Mouse (Mus musculus): ENCODE data around the gene Smarcd1.
"Not testable (repeated sequence)": the region's sequence is repeated elsewhere in the genome, so short reads cannot be mapped to it uniquely, and the experiment has no call there.

Smarcd1 gene

DNA sequence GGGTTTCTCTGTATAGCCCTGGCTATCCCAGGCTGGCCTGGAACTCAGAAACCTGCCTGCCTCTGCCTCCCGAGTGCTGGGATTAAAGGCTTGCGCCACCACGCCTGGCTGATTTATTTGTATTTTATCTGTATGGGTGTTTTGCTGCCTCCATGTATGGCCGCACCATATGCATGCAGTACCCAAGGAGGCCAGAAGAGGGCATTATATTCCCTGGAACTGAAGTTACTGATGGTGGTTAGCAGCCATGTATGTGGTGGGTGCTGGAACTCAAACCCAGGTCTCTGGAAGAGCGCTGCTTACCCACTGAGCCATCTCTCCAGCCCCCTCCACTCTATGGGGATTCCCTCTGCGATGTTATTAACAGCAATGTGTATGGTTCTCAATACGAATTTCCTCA, 19.0 kb upstream of the Smarcd1 start:
- no peak for DNase-seq (ENCODE audit: low read depth, low spot score)

DNA sequence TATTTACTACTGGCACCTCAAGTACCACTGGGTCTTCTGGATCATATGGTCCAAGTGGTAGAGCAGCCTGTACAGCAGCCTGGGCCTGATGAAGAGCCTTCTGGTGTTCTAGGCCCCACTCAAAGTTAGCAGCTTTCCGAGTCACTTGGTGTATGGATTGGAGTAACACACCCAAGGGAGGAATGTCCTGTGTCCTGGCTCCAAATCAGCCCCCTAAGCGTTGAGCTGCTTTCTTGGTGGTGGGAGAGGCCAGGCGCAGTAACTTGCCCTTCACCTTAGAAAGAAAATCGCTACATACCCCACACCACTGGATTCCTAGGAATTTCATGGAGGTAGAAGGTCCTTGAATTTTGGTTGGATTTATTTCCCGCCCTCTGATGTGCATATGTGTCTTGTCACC, 17.8 kb upstream of the Smarcd1 start:
- no peak for DNase-seq (ENCODE audit: low read depth, low spot score)

DNA sequence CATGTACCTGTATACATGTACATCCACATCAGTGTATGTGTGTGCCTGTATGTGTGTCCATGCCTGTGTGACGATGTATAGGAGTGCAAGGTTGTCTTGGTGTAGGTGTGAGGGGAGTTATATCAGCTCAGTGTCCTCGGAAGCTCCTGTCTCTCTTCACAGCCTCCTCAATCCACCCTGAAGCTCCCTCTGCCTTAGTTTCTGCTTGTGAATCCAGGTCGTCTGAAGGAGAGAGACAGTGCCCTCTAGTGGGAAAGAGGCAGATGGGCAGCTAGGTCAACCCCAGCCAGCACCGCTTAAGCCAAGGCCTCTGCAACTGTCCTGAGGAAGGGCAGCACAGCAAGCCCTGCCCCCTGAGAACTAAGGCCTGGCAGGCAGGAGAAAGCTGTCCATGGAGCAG, 13.2 kb upstream of the Smarcd1 start:
- DNase-seq (ENCODE audit: low read depth, low spot score) = peak; percentile 49

DNA sequence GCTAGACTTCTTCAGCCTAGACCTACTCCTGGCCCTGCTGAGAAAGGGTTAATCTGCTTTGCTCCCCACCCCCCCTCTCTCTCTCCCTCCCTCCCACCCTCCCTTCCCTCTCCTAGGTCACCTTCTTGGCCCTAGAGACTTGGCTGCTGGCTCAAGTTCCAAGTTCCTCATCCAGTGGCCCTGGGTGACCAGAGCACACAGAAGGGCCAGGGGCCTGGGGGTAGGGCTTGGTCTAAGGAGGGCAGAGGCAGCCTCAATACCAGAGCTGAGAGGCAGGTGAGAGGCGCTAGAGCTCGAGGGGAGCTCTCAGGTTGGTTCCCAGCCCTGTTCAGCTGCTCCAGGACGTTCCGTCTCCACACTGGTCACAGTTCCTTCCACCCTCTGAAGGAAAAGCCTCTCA, 11.0 kb upstream of the Smarcd1 start:
- no peak for DNase-seq (ENCODE audit: low read depth, low spot score)

- no peak for DNase-seq (ENCODE audit: low read depth, low spot score)
These were observed 10.0 kb upstream of the Smarcd1 start for GRCm38 (mm10) chr15:99691976-99692375.

DNA sequence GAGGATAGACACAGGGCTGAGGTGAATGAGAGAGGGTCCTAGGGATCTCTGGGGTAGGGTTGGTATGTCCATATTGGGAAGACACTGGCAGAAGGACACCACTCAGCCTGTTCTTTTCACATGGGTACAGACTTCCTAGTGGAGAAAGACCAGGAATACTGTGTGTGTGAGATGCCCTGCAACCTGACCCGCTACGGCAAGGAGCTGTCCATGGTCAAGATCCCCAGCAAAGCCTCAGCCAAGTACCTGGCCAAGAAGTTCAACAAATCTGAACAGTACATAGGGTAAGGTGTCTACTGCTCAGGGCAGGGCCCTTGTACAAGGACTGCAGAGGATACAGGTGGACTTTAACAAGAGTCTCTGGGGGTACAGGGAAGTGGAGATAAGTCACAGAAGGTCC, 4.6 kb upstream of the Smarcd1 start:
- no peak for DNase-seq (ENCODE audit: low read depth, low spot score)

DNA sequence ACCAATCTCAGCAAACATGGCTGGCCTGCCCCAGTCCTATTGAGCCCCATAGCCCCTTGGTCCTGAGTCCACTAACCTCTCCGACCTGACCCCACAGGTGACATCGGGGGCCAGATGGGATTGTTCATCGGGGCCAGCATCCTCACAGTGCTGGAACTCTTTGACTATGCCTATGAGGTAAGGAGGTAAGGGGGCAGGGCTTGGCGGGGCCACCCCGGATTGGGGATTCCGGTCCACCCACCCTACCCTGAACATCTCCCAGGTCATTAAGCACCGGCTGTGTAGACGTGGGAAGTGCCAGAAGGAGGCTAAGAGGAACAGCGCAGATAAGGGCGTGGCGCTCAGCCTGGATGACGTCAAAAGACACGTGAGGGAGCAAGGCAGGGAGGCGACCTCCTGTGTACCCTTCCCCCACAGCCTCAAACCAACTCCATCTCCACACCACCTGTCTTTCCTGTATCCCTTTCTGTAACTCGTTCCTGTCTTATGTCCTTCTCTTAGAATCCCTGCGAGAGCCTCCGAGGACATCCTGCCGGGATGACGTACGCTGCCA, 3.3 kb upstream of the Smarcd1 start:
- DNase-seq (ENCODE audit: low read depth, low spot score) = peak; percentile 35

DNA sequence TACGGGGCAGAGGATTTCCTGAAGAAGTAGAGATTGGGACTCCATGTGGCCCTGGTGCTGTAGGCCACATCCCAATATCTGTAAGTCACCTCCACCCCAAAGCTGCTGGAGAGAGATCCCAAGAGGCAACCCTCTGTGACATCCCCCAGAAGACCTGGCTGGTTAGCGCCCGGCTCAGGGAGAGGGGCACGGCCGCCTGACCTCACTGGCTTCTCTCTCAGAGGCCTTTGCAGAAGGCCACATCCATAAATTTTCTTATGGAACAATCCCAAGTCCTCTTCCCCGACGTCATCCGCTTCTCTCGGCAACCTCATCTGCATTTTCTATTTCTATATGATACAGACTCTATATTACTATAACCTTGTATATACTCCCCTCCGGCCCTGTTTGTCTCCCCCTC, 2.2 kb upstream of the Smarcd1 start:
- DNase-seq (ENCODE audit: low read depth, low spot score) = no peak

- DNase-seq (ENCODE audit: low read depth, low spot score) = no peak
These were observed 1.5 kb upstream of the Smarcd1 start for GRCm38 (mm10) chr15:99700219-99701106.

DNA sequence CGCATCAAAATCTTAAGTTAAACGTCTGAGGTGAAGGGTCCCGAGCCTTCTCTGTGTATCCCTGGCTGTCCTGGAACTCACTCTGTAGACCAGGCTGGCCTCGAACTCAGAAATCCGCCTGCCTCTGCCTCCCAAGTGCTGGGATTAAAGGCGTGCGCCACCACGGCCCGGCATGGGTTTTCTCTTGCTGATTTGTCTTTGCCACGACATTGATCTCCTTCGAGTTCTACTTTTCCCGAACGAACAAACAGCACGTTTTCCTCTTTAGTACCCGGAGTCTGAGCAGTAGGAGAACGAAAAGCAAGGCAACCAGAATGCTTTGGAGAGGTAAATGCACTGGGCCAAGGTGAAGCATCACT, 310 bp upstream of the Smarcd1 start:
- not testable (repeated sequence) for DNase-seq (ENCODE audit: low read depth, low spot score)

- peak; percentile 28 for DNase-seq (ENCODE audit: low read depth, low spot score)
These were observed 1.2 kb downstream of the Smarcd1 start for GRCm38 (mm10) chr15:99703104-99703503.

DNA sequence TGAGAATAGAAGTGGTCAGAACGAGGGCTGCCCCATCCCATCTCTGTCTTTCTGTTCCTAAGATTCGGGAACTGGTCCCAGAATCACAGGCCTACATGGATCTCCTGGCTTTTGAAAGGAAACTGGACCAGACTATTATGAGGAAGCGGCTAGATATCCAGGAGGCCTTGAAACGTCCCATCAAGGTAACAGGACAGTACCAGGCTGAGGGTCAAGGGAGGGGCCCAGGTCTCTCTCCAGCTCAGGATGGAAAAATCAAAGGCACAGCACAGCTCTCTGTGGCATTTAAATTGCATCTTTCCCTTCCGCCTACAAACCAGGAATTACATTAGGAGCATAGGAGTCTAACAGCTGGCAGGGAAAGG, 1.7 kb downstream of the Smarcd1 start:
- DNase-seq (ENCODE audit: low read depth, low spot score) = no peak

- DNase-seq (ENCODE audit: low read depth, low spot score) = no peak
These were observed 2.2 kb downstream of the Smarcd1 start for GRCm38 (mm10) chr15:99704041-99704681.

DNA sequence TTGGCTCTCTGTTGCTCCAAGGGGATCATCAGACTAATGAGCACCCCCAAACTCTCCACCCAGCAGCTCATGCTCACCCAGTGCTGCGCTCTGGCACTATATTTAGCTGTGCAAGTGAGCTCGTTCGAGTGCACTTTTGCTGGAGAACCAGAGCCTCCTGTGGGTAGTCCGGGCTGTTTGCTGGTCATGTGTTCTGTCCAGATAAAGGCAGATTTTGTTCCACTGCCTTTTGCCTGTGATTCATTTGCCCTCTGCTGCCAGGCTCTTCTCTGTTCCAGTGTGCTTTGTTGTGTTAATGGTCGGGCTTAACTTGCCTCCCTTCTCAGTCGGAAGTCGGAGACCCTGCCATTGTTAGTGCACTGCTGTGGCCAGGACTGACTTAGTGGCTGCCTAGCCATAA, 3.0 kb downstream of the Smarcd1 start:
- DNase-seq (ENCODE audit: low read depth, low spot score) = no peak

DNA sequence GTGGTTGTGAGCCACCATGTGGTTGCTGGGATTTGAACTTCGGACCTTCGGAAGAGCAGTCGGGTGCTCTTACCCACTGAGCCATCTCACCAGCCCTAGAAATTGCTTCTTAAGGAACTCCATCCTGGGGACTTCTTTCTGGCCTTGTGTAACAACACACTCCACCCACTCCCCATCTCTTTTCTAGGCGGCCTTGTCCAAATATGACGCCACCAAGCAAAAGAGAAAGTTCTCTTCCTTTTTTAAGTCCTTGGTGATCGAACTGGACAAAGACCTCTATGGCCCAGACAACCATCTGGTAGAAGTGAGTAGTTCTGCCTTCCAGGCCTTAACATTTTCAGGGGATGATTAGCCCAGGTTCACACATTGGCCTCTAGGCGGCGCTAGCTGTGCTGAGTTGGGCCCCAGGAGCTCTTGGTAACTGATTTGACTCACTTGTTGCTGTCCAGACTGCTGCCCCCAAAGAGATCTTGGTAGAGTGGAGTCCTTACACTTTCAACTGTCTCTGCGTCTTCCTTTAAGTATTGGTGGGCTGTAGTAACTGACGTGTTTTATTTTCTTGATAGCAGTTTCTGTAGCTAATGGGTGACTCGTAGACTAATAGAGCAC, 3.6 kb downstream of the Smarcd1 start, which contains the start of gene Gm17349:
Gene Gm17349, minus strand, starts transcription at position 51 of the 609 bp plus-strand sequence.
- DNase-seq (ENCODE audit: low read depth, low spot score) = peak; percentile 66

- DNase-seq (ENCODE audit: low read depth, low spot score) = no peak
These were observed 6.2 kb downstream of the Smarcd1 start for GRCm38 (mm10) chr15:99708176-99708575.

DNA sequence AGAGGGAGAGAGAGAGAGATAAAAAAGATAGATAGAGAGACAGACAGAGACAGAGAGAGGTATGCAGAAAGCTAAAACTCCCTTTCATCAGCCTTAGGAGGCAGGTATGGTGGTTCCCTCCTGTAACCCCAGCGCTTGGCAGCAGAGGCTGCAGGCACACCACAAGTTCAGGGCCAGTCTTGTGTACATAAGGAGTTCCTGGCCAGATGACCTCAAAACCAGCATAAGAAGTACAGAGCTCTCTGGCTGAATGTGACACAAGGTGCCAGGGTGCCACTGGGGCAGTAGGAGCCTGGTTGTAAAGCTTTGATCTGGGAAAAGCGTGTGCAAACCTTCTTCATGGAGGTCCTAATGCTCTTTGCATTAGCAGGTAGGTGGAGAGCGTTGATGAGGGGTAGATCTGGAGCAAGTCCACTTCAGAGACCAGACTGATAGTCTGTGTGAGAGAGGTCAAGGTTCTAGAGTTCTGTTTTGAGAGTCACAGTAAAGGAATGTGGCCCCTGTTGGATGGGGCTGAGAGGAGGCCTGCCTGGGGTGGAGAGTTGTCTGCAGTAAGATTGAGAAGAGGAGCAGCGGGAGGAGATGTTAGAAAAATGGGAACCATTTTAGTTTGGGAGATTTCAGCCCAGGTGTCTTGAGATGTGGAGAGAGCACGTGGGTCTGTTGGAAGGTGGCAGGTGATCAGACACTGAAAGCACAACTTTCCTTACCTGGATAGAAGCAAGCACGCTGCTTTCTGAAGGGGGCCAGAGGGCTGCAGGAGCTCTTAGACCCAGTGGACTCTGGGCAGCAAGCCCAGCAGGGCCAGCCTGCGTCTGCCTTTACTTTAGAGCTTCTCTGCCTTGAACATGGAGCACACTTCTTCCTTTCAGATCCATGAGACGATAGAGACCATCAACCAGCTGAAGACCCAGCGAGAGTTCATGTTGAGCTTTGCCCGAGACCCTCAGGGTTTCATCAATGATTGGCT, 8.6 kb downstream of the Smarcd1 start:
- no peak for DNase-seq (ENCODE audit: low read depth, low spot score)

- no peak for DNase-seq (ENCODE audit: low read depth, low spot score)
These were observed 9.6 kb downstream of the Smarcd1 start for GRCm38 (mm10) chr15:99711491-99711890.

DNA sequence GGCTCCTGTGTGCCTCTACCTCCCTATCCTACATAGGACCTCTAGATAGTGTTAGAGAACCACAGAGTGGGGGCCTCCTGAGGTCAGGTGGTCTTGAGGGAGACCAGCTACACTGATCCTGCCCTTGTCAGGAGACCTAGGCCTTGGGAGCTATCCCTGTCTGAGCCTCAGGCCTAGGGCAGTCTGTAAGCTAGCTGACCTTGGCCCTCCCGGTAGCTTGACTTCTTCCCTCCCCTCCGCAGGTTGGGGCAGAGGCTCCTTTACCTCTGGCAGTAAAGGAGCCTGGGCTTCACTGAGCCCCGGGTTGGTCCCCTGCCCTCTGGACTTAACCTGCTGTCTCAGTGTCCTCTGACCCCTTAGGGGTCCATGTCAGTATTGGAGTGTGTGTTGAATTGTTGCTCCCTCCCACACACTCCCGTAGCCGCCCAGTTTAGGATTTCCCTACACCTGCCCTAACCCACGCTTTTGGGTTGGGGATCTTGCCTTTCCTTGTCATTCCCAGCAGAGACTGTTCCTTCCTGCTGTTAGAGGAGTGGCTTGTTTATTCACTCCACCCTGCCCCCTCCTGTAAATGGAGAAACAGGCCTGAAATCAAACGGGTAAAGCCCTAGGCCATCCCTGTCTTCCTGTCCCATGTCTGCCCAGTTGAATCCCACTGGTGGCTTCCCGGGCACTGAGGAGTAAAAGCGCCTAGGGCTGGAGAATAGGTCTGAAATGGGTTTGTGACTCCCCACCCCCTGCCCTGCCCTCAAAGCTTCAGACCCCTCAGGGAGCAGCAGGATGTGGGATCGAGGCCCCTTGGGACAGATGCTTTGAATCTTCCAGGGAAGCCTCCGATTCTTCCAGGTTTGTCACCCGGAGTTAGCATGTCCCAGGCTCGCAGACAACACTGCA, 11.0 kb downstream of the Smarcd1 start:
- DNase-seq (ENCODE audit: low read depth, low spot score) = no peak

DNA sequence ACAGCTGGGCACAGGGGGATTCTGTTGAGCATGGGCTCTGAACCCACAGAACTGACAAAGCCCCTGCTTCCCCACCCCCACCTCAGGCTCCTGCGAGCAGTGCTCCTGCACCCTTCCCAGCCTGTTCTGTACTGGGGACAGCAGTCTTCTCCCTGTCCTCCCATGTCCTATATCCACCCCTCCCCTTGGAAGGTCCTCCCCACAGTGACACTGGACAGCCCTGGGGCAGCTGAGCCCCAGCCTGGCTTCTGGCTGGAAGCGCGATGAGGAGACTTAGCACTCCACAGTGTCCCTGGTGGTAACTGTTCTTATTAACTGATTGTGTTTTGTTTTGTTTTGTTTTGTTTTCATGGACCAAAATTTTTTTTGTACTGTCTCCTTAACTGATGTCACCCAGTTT, 11.6 kb downstream of the Smarcd1 start:
- DNase-seq (ENCODE audit: low read depth, low spot score) = no peak

All from CD4-positive helper T cell, adult 2 months (primary cell).